Mouse (Mus musculus) adrenal gland, adult 2 months (tissue): ENCODE measurements around the gene Arhgef28. TPM values are rescaled to one million over a fixed set of nuclear protein-coding genes. Genes with fewer than 3 reads are reported as not detected.
"Not testable (repeated sequence)": the region's sequence is repeated elsewhere in the genome, so short reads cannot be mapped to it uniquely, and the experiment has no call there.

Experiments used
- DNase-seq: peaks from one replicate; pipeline ENCODE4 v3.0.0; 2021
- polyA plus RNA-seq: library from polyadenylated mRNA; depleted of rRNA; stranded (reverse); fragments of >200 nt; gene quantifications from 2 replicates; pipeline ENCODE4 v1.2.3, GENCODE M21; 2012
- total RNA-seq, 2 experiments: library from RNA; stranded (reverse); gene quantifications; 2 replicates each; pipeline ENCODE4 v1.2.3; 2021

Gene Arhgef28
- total and polyA plus RNA-seq, 3 experiments: 5.3 to 23.9 (median 14.2) TPM

DNA sequence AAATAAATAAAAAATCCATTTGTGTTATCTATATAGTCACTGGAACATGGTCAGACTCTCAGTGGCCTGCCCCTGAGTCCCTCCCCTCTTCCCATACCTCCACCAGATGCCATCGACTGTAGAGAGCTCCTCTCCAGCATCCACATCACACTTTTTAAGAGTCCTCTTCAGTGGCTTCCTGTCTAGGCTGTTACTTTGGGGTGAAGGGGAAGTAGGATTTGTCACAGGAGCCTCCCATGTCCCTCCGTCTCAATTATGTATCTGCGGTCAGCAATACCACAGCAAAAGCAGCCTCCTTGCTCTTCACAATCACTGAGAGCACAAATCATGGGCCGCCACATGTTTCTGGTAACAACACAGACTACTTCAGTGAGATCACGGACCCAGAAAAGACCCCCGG lies 135.8 kb downstream of the Arhgef28 start:
- no peak for DNase-seq

GRCm38 (mm10) chr13:98069646-98070045 lies 136.6 kb downstream of the Arhgef28 start:
- DNase-seq: no peak

- DNase-seq: no peak
Observed at GRCm38 (mm10) chr13:98062843-98063242, 143.4 kb downstream of the Arhgef28 start.

DNA sequence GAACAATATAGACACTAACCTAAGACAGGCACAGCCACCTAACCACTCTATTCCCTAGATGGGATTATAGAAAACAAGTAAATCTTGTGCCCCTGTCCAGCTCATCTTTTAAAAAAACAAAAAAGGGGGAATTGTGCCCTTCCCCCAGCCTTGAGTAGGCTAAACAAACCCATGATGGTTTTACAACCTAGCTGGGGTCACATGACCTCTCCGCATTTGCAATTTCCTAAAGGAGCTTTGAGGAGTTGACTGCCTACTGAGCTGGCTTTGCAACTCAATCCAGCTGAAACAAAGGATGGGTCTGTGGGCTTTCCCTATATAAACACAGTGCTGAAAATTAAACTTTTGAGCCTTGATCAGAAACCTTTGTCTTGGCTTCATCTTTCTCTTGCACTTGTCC lies 146.1 kb downstream of the Arhgef28 start:
- not testable (repeated sequence) for DNase-seq

- no peak for DNase-seq
Observed at GRCm38 (mm10) chr13:98055194-98055593, 151.0 kb downstream of the Arhgef28 start.

DNA sequence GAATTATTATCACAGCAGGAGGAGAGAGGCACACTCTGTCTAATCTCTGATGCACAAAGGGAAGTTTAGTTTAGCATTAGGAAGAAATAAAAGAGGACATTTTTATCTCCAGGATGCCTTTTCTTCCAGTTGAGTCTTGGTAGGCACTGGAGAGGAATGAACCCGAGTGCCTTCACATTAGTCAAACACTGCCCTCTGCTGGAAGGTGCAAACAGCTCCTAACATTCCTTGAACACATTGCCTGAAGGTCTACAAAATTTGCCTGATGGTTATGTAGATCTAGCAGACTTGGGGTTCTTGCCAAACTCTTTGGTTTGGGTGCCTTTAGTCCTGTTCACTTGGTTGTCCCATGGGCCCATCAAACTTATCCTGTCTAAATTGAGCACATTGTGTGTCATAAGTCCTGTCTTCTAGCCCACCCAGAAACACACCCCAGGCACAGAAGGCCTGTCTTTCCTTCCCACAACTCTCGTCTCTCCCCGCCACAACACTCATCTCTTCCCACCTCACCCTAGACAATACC lies 165.6 kb downstream of the Arhgef28 start:
- peak; percentile 53 for DNase-seq

DNA sequence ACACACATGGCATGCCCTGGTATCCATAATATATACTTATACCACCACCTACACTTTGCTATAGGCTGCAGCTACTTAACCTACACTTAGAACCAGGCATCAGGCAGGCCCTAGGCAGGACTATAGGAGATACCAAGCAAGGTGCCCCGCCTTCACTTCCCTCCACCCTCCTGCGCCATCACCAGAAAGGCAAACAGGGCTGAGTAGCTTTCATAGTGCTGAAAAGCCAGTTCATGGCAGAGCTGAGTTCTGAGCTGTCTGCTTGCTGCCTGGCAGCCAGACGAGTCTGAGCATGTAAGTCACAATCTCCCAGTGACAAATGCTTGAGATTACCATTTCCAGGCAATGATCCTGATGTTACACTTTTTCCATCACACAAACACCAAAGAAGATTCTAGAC lies 167.5 kb downstream of the Arhgef28 start:
- no peak for DNase-seq

- no peak for DNase-seq
Observed at GRCm38 (mm10) chr13:98037693-98038092, 168.5 kb downstream of the Arhgef28 start.

DNA sequence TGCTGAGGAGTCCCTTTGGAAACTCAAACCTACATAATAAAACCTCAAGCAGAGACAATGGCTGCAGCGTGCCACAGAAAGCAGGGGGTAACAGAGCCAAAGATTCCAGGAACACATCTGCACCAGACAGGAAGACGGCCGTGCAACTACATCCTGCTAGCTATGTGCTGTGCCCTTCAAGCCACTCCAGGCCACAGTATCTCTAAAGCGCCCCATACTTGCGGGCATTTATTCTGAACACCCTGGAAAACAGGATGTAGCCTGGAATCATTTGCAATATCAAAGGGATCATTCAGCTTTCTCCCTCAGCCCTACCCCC lies 174.6 kb downstream of the Arhgef28 start:
- DNase-seq: no peak

DNA sequence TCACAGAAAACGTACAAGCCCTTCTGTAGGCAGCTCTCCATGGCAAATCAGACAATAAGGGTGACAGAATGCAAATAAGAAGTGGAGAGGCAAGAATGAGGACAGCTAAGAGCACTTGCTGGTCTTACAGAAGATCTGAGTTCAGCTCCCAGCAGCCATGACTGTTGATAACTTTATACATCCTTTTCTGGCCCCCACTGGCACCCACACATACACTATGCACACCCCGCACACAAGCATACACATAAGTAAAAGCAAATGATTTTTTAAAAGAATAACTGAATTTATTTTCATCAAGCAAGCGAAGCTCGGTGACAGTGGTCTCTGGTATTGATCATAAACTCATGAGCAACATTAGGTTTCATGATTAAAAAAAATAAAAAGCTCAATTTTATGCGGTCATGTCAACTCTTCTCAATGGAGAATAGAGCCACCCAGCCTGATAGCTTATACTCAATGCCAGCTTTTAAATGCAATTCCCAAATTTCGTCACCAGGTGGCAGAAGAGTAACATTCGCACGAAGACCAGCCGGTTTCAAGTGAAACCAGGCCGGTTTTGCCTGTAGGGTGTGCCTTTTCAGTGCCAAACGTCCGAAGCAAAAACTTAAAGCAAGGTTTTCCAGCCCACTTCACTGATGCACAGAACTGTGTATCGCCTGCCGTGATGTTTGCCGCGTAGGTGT lies 175.1 kb downstream of the Arhgef28 start:
- peak; percentile 87 for DNase-seq

- DNase-seq: no peak
Observed at GRCm38 (mm10) chr13:98030041-98030440, 176.2 kb downstream of the Arhgef28 start.

DNA sequence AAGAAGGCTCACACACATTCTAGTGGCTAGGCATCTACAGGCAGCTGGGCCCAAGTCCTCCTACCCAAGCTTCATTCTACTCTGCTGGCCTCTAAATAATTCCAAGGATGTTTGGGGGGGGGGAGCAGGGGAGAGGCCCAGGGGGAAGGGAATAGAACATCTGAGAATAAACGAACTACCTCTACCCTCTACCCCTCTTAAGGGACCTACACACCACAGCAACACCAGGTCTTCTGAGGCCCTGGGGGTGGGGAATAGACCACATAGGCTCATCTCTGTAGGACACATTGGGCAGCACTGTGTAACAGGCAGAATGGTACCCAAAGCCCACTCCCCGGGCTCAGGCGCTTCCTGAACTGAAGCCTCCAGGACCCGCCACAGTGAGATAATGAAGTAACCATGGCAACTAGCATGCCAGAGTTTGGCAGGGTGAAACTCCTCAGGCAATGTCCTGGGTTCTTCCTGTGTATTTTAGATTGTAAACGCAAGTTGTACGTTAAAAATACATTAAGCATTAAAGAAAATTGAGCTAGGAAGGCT lies 177.5 kb downstream of the Arhgef28 start:
- no peak for DNase-seq

- peak; percentile 85 for DNase-seq
Observed at GRCm38 (mm10) chr13:98027641-98028204, 178.5 kb downstream of the Arhgef28 start.

DNA sequence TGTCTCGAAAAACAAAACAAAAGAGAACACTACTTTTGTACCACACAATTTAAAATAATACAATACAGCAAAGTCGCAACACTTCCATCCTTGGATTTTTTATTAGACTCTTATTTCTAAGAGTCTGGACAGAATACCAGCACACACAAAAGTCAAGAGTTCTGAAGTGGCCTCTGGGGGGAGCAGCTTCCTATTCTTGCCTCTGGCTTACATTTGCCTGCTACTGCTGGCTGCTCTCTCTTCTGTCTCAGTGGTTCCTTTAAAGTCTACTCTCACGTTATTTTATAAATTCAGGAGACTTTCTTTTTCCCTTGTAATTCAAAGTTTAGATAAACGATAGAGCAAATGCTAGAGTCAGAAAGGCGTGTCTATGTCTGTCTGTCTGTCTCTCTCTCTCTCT lies 179.1 kb downstream of the Arhgef28 start:
- no peak for DNase-seq

DNA sequence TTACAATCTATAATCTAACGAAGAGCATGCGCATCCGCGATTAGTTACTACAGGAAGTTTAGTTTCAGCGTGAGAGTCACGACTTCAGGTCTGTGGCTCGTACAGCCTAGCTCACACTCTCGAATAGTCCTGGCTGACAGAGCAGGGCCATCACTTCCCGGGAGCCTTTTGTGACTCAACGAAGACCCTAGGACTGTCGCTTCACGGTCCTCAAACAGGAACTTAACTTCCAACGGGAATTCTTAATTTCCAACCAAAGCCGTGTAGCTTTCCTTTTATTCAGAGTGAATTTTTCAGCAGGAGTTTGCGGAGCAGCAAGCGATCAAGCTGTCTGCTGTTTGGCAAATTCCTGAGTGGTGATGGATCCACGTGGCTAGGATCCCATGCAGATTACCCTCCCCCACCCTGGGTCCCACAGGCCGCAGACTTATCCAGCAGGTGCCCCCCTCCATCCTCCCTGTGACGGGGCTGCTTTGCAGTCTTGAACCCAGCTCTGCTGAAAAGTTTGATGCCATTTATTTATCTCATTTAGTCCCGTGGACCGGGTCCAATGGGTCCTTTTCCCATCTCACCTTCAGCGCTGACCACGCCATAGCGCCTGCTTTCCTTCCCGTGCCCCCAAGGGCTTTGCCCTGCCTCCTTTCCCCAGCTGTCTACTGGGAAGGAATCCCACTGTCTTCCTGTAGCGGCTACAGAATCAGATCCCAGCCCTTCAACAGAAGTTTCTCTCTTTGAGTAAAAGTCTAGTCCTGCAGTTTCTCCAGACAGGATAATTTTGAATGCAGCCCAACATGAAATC lies 180.3 kb downstream of the Arhgef28 start:
- DNase-seq: no peak

- no peak for DNase-seq
Observed at GRCm38 (mm10) chr13:98025162-98025561, 181.1 kb downstream of the Arhgef28 start.

- no peak for DNase-seq
Observed at GRCm38 (mm10) chr13:98024680-98025079, 181.6 kb downstream of the Arhgef28 start.

DNA sequence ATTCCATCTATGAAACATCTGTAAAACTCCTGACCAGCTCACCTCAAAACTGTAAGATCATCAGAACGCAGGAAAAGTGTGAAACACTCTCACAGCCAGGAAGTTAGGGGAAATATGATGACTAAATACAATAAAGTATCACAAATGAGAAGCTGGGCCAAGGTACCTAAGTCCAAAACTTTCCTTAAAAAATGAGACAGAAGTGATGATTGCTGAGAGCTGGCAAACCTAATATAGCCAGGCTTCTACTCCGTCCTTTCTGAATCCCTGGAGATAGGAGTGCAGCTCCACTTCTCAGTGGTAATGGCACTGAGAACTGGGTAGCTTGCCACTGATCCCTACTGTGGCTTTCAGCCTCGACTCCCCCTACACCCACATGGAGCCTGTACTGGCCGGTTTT lies 184.3 kb downstream of the Arhgef28 start:
- DNase-seq: no peak

GRCm38 (mm10) chr13:98018837-98019236 lies 187.4 kb downstream of the Arhgef28 start:
- DNase-seq: not testable (repeated sequence)

GRCm38 (mm10) chr13:98016923-98017588 lies 189.2 kb downstream of the Arhgef28 start:
- no peak for DNase-seq

GRCm38 (mm10) chr13:98015981-98016922 lies 190.0 kb downstream of the Arhgef28 start:
- DNase-seq: no peak
